Mouse (Mus musculus) heart, embryonic 14.5 days (tissue): ENCODE results near the gene Ihh. TPM values are rescaled to one million over a fixed set of nuclear protein-coding genes. Genes with fewer than 3 reads are reported as not detected.

Experiments
- ATAC-seq: fragments of 200-750 bp; cut with Nextera tagmentation; 2 replicates; pipeline ENCODE4 v1.8.0; 2017; ENCODE audit warnings: low read depth, moderate TSS enrichment; ENCODE audit not compliant: insufficient number of reproducible peaks, insufficient read depth, low FRiP score
- H3K27ac ChIP-seq, 2 experiments: fragments of 200-500 bp in 1 of 2; fragments of 300-500 bp in 1 of 2; sonication (generic) in 1 of 2; replicated peaks in 1 of 2; 2 replicates each; pipeline ENCODE4 v1.5.1; 2012 to 2014; ENCODE audit warnings: low read depth in 2 of 2, low read length in 2 of 2, control low read depth in 1 of 2, mild to moderate bottlenecking in 1 of 2, mixed read lengths in 1 of 2; ENCODE audit not compliant: control insufficient read depth in 1 of 2, insufficient read depth in 1 of 2
- H3K27me3 ChIP-seq: fragments of 300-500 bp; sonication (generic); 2 replicates; pipeline ENCODE4 v1.6.1; 2014; ENCODE audit warnings: mild to moderate bottlenecking, low read length, control low read depth; ENCODE audit not compliant: control insufficient read depth, insufficient read depth
- H3K36me3 ChIP-seq: fragments of 300-500 bp; sonication (generic); 2 replicates; pipeline ENCODE4 v1.6.1; 2014; ENCODE audit warnings: mild to moderate bottlenecking, control low read depth, low read length, mixed read lengths; ENCODE audit not compliant: control insufficient read depth, insufficient read depth
- H3K4me1 ChIP-seq, 2 experiments: fragments of 200-500 bp in 1 of 2; fragments of 300-500 bp in 1 of 2; sonication (generic) in 1 of 2; 2 replicates each; pipeline ENCODE4 v1.6.1; 2012 to 2014; ENCODE audit warnings: low read length in 2 of 2, control low read depth in 1 of 2, mixed read lengths in 1 of 2; ENCODE audit not compliant: control insufficient read depth in 2 of 2, insufficient read depth in 2 of 2
- H3K4me2 ChIP-seq: fragments of 300-500 bp; sonication (generic); 2 replicates; pipeline ENCODE4 v1.6.1; 2014; ENCODE audit warnings: mild to moderate bottlenecking, low read length
- H3K4me3 ChIP-seq, 2 experiments: fragments of 200-500 bp in 1 of 2; fragments of 300-500 bp in 1 of 2; sonication (generic) in 1 of 2; 2 replicates each; pipeline ENCODE4 v1.5.1; 2012 to 2014; ENCODE audit warnings: low read length in 2 of 2, mild to moderate bottlenecking in 2 of 2, control low read depth in 1 of 2, low read depth in 1 of 2, moderate library complexity in 1 of 2; ENCODE audit not compliant: control insufficient read depth in 1 of 2, insufficient read depth in 1 of 2
- H3K9ac ChIP-seq: fragments of 300-500 bp; sonication (generic); 2 replicates; pipeline ENCODE4 v1.6.1; 2014; ENCODE audit warnings: mild to moderate bottlenecking, low read length
- H3K9me3 ChIP-seq: fragments of 300-500 bp; sonication (generic); 2 replicates; pipeline ENCODE4 v1.6.1; 2016; ENCODE audit warnings: low read length, control low read depth; ENCODE audit not compliant: control insufficient read depth
- WGBS: fragments of 180-500 bp; shearing (Covaris S2); extraction: QIAGEN DNeasy Blood & Tissue Kit; methylation state at CpG from one replicate; pipeline ENCODE4 v1.1.7; 2014; 5-methylcytosine and 5-hydroxymethylcytosine counted together
- polyA plus RNA-seq: library from polyadenylated mRNA; unstranded; fragments of >200 nt; fragmentation: Nextera tagmentation; extraction: Ambion mirVana; gene quantifications from 2 replicates; pipeline ENCODE4 v1.2.1, GENCODE M21; 2014

Gene Ihh
- polyA plus RNA-seq, 1 experiment from 2014 or later = 0.14 TPM

DNA sequence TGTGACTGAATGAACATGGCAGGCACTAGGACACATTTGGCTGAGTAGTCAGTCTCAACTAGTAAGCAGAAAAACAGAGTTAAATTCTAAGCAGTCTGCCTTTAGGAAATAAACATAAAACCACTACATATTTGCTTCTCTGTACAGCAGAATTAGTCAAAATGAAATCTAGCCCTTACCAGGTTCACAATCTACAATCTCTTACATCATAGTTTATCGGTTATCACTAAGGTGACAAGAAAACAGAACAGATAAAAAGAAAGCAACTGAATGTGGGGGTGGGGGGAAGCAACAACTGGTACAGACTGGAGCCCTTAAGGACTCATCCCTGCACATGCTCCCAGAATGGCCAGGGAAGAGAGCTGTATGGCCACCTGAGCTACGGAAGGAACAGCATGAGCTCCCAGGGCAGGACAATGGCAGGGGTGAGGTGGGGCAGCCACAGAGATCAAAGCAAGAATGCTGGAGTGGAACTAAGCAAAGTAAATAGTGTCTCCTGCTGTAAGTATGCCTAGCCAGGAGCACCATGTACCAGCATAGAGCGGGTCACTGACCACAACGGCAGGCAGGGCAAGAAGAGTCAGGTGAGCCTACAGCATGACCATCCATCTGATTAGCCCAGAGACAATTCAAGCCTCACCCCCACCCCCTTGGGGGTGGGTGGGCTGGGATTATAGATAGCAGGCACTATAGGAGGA is 20.0 kb upstream of the Ihh start:
- no peak for ATAC-seq
- Histone ChIP-seq H3K4me3 (no peak overlapping the region), H3K36me3 (no peaks in the 10 kb centered on the region), H3K9me3 (no peaks in the 10 kb centered on the region), H3K4me1 (peaks cover 0 to 7% of the 10 kb centered on the region in 2 experiments; a peak in 2 of 4 replicates), H3K9ac (no peak overlapping the region), H3K27ac (no peak overlapping the region), H3K27me3 (no peaks in the 10 kb centered on the region), H3K4me2 (no peak overlapping the region)
- WGBS = 68% methylated on average over 4 of the region's 4 CpGs

DNA sequence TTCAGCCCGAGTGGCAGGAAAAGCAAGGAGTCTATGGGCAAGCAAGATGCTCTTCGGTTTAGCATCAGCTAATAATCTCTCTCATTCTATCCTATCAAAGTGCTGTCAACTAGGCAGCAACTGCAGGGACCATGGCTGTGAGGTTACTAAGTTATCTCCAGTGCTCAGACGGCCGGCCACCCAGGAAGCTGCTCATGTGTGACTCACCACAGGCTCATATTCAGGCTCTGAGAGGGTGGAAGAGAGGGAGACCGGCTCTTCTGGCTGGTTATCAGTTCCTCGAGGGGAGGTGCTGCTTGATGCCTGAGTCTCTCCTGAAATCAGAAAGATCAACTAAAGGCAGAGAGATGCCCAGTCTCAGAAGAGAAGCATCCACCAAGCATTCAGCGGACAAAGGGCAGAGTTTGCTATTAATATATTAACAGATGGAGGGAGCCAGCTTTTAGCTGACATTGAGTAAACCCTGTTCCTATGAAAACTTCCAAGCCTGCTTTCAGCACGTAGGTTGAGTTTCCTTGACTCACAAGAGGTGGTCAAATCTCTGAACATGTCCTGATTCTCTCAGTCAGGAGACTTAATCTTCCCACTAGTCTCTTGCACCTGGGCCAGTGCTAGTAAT is 16.6 kb upstream of the Ihh start:
- no peak overlapping the region for H3K9ac ChIP-seq
- no peak overlapping the region for H3K27ac ChIP-seq
- H3K27me3 ChIP-seq = peaks cover 10% of the 10 kb centered on the region; the same call in 1 of the 2 replicates
- 31% methylated on average over 8 of the region's 8 CpGs for WGBS
- H3K4me3 ChIP-seq = no peak overlapping the region
- no peaks in the 10 kb centered on the region for H3K36me3 ChIP-seq
- no peaks in the 10 kb centered on the region for H3K9me3 ChIP-seq
- H3K4me2 ChIP-seq = no peak overlapping the region
- H3K4me1 ChIP-seq = peaks cover 0 to 9% of the 10 kb centered on the region in 2 experiments; a peak in 2 of 4 replicates
- ATAC-seq = no peak

DNA sequence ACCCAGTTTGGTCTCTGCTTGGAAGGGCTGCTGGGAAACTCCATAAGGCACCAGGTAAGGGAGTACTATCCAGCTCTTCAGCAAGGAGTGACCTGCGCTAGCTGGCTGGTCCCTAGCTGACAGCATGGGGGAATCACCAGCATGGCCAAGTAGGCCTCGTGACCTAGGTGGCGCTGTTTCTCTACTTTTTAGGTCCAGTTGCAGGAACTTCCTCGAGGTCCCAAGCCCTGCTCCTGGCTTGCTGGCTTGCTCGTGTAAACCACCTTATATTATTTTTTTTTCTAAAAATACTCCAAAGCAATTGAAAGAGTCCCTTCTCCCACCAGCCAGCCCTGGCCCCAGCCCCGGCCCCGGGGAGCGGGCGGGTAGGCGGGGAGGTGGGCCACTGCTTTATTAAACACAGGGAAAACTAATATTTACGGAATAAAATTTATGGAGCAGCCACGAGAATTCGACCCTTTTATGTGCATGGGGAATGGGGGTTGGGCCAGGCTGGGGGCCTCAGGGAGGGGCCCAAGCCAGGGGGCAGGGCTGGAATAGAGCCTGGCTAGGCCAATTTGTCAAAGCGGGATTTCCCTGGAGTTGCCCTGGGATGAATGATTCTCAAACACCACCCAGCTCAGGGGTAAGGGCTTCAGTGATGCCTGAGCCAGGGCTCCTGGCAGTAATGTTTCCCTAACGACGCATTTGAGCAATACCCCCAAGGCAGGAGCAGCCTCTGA is 13.2 kb upstream of the Ihh start:
- 0 out of 2 replicates have a peak, but pooled peaks have one; percentile 61 for ATAC-seq
- Histone ChIP-seq H3K27ac (no peak overlapping the region), H3K4me3 (peak overlapping the region in 1 of 2 experiments; percentile 16; a peak in 1 of 4 replicates), H3K9me3 (no peaks in the 10 kb centered on the region), H3K27me3 (peaks cover 10% of the 10 kb centered on the region; the same call in 1 of the 2 replicates), H3K36me3 (no peaks in the 10 kb centered on the region), H3K9ac (peak overlapping the region; percentile 41; the same call in 1 of the 2 replicates), H3K4me2 (peak overlapping the region; percentile 58), H3K4me1 (peaks cover 0 to 9% of the 10 kb centered on the region in 2 experiments; a peak in 2 of 4 replicates)
- 20% methylated on average over 16 of the region's 16 CpGs for WGBS

GRCm38 (mm10) chr1:74962853-74963227 is 11.4 kb upstream of the Ihh start:
- H3K4me2 ChIP-seq = no peak overlapping the region
- H3K27ac ChIP-seq = no peak overlapping the region
- peaks cover 14% of the 10 kb centered on the region; the same call in 1 of the 2 replicates for H3K27me3 ChIP-seq
- WGBS = 89% methylated on average over 5 of the region's 5 CpGs
- no peak overlapping the region for H3K9ac ChIP-seq
- no peaks in the 10 kb centered on the region for H3K36me3 ChIP-seq
- H3K4me1 ChIP-seq = peaks cover 0 to 4% of the 10 kb centered on the region in 2 experiments; a peak in 2 of 4 replicates
- H3K9me3 ChIP-seq = no peaks in the 10 kb centered on the region
- ATAC-seq = no peak
- no peak overlapping the region for H3K4me3 ChIP-seq

DNA sequence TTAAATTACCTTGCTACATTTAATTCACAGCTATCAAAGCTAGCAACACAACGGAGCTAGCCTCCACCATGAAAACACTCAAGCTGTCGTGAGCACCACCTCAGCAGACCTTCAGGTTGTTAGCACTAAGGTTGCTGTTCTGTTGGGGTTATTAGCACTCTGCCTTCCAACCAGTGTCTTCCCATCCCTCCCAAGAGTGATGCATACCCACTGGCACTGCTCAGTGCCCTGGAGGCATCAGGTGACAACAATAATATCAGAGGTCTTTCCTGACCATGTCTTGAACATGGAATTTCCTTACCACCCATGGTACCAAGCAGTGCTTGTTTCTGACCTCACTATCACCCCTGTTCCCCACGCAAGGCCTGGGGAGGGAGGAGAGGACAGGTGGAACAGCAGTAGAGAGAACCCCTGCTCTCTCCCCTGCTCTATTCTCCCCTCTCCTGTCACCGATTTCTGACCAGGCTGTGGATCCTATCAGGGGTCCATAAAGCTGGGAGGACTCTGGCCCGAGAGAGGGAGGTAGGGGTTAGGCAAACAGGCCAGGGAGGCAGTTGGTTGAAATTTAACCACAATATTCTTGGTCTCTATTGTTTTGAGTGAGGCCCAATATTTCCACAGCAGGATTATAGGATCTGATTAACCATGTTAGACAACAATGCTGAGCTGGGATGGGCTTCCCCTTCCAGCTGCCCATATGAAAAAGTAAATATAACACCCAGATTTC is 10.8 kb upstream of the Ihh start:
- Histone ChIP-seq H3K9ac (no peak overlapping the region), H3K4me2 (no peak overlapping the region), H3K27me3 (peaks cover 19% of the 10 kb centered on the region; the same call in 1 of the 2 replicates), H3K4me1 (peaks cover 0 to 2% of the 10 kb centered on the region in 2 experiments; a peak in 1 of 4 replicates), H3K4me3 (no peak overlapping the region), H3K9me3 (no peaks in the 10 kb centered on the region), H3K36me3 (no peaks in the 10 kb centered on the region), H3K27ac (no peak overlapping the region)
- WGBS = 79% methylated on average over 5 of the region's 5 CpGs
- ATAC-seq = no peak

DNA sequence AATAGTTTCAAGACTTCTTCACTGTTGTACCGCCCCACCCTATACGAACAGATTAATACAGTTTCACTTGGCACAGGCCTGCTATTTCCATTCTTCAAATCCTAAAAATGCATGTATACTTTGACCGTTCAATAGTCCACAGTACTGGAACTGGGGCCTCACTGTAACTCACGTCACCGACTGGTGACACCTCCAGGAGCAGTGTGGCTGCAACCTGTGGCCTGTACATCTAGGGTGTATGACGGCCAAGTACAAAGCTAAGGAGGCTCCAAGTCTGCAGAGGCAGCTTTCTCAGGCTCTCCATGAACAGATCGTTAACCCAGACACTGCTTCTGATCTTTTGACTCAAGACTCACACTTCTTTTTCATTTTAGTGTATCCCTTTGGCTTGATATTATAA is 10.2 kb upstream of the Ihh start:
- Histone ChIP-seq H3K27ac (no peak overlapping the region), H3K27me3 (peaks cover 25% of the 10 kb centered on the region), H3K9ac (no peak overlapping the region), H3K36me3 (no peaks in the 10 kb centered on the region), H3K4me1 (peaks cover 0 to 2% of the 10 kb centered on the region in 2 experiments; a peak in 1 of 4 replicates), H3K4me3 (no peak overlapping the region), H3K9me3 (no peaks in the 10 kb centered on the region), H3K4me2 (no peak overlapping the region)
- WGBS = 75% methylated on average over 7 of the region's 7 CpGs
- no peak for ATAC-seq

GRCm38 (mm10) chr1:74960059-74960458 is 8.6 kb upstream of the Ihh start:
- no peak overlapping the region for H3K27ac ChIP-seq
- ATAC-seq = no peak
- H3K4me2 ChIP-seq = no peak overlapping the region
- H3K4me3 ChIP-seq = no peak overlapping the region
- no peaks in the 10 kb centered on the region for H3K9me3 ChIP-seq
- peaks cover 0 to 2% of the 10 kb centered on the region in 2 experiments; a peak in 1 of 4 replicates for H3K4me1 ChIP-seq
- H3K27me3 ChIP-seq = peaks cover 37% of the 10 kb centered on the region
- H3K9ac ChIP-seq = no peak overlapping the region
- WGBS = 85% methylated on average over 7 of the region's 7 CpGs
- no peaks in the 10 kb centered on the region for H3K36me3 ChIP-seq
